Mouse (Mus musculus) cerebellum, adult 11 months (tissue): ENCODE measurements at regions not wholly inside any gene's neighbourhood (a gene's known extent, or its start where the extent isn't known, plus 50 kb on each side); places are given as distances from the start of the nearest gene placed in this dataset.
A peak's percentile ranks its signal among the peaks of the same experiment; 100 is the strongest.

Experiments used
- DNase-seq: peaks from one replicate; pipeline ENCODE4 v3.0.0; 2022

DNA sequence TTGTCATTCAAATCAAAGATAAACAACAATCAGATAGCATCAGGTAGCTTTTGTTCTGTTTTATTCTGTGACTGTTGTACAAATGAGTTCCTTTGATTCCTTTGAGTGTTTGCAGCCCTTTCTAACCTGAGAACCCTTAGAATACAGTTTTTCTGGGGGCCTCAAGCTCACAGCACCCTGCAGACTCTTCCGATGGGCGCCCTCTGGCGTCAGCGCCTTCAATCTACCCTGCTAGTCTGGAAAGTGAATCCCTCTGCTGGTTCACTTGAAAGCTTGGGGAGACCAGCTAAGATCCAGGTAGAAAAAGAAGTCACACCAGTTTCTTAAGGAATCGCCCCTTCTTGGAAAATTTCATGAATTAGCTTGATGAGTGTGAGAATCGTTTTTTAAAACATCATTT is 253.8 kb upstream of the Nt5e start:
- peak; percentile 7 for DNase-seq

GRCm38 (mm10) chr9:88073579-88073978 is 253.4 kb upstream of the Nt5e start:
- no peak for DNase-seq

- DNase-seq: no peak
Measured at GRCm38 (mm10) chr9:88082931-88083479, 244.0 kb upstream of the Nt5e start.

- DNase-seq: no peak
Measured at GRCm38 (mm10) chr9:88085181-88085816, 241.7 kb upstream of the Nt5e start.

GRCm38 (mm10) chr9:88085866-88086265 is 241.1 kb upstream of the Nt5e start:
- no peak for DNase-seq

DNA sequence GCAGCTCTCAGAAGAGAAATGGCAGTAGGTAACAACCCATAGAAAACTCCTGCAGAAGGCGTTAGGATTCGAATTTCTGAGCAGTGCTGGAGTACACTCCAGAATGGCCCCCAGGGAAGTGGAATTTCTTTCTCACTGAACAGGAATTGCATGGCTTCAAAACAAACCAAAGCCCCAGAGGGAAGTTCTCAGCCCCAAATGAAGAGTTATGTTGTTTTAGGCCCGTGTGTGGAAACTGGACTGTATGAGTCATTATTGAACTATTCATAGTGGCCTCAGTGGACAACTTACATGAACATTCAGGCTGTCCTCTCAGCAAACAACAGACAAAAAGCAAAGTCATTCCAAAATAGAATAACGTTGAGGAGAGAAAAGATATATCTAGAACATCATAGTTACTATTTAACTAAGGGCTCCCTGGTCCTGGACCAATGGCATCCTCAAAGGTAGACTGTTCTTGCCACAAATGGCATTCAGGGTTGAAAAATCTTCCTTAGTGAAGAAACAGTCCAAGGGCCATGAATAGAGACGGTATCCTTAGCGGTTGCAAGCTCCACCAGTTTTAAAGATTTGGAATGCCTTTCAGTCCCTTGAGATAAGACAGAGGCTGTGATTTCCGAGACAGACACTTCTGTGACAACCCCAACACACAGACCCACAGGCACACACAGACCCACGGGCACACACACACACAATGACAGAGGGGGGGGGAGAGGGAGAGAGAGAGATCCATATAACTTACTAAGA is 235.0 kb upstream of the Nt5e start:
- no peak for DNase-seq

GRCm38 (mm10) chr9:88092561-88092960 is 234.4 kb upstream of the Nt5e start:
- DNase-seq: no peak

GRCm38 (mm10) chr9:88113094-88113493 is 213.9 kb upstream of the Nt5e start:
- DNase-seq: no peak

DNA sequence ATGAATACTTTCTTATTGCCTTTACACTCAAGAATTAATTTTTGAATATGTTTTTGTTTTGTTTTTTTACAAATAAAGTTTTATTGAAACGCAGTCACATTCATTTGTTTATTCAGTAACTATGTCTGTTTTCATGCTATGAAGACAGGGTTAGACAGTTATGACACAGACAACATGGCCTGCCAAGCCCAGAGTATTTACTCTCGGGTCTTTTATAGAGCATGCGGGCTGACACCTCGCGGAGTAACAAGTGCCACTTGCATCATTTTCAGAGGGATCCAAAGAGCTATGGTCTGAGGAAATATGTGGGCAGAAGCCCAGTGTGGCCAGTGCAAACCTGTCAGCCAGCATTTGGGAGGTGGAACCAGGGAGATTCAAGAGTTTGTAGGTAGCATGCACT is 206.5 kb upstream of the Nt5e start:
- no peak for DNase-seq

GRCm38 (mm10) chr9:88120963-88121570 is 205.9 kb upstream of the Nt5e start:
- peak; percentile 5 for DNase-seq

- DNase-seq: no peak
Measured at GRCm38 (mm10) chr9:88124322-88125005, 202.5 kb upstream of the Nt5e start.

- no peak for DNase-seq
Measured at GRCm38 (mm10) chr9:88163025-88163780, 163.8 kb upstream of the Nt5e start.

DNA sequence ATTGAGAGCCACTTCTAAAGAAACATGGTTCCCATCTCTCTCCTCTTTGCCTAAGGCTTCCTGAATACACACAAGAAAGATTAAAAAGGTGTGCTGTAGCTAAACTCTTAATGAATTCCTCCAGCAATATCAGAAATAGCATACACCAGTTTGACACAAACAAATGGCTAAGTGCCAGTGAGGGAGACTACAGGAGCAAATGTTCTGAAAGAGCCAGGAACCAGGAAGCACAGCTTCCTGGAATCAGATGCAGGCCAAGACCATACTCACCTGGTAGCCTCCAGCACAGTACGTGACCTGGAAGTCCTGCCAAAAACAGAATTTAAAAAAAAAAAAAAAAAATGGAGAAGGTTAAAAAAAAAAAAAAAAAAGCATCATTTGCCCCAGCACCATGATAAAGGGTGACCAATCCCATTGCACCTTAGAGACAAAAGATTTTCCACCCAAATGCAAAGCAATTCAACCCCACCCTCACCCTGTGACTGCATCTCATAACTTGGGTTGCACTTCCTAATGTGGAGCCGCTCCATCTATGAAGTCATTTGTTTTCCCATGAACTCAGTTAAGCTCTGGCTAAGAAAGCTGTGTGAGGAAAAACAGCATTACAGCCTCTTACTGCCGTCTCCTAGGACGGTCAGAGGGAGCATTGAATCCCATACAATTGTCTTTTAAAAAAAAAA is 149.3 kb upstream of the Nt5e start:
- DNase-seq: peak; percentile 8

DNA sequence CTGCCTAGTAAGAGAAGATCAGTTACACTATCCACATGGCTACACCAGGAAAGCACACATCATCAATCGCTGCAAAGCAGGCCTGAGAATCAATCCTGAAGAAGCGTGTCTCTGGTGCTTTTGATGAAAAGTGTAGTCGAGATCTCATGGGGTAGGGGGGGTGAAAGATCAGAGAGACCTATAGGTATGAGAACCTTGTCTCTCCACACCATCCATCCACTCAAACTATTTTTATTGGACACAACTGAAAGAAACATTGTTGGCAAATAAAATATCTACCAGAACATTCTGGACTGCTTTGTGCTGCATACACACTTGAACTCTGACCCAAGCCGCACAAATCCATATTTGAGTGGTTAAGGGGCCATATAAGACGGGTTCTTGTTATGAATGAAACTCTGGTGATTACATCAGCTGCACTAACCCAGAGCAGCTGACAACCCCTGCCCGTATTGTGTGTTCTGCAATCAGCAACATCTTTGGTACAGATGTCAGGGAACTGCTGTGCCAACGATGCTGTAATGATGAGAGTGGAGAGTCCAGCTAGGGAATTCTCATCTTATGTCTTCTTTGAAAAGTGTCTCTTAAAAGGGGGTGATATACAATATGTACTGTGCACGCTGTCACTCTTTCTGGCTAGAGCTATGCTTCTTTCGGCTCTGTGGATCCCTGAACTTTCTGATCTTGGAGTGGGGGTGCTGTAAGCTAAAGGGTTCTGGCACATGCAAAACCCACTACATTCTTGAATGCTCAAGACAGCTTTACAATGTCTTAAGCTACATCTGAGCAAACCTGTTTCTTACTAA is 145.6 kb upstream of the Nt5e start:
- no peak for DNase-seq

- no peak for DNase-seq
Measured at GRCm38 (mm10) chr9:88207378-88207777, 119.6 kb upstream of the Nt5e start.

DNA sequence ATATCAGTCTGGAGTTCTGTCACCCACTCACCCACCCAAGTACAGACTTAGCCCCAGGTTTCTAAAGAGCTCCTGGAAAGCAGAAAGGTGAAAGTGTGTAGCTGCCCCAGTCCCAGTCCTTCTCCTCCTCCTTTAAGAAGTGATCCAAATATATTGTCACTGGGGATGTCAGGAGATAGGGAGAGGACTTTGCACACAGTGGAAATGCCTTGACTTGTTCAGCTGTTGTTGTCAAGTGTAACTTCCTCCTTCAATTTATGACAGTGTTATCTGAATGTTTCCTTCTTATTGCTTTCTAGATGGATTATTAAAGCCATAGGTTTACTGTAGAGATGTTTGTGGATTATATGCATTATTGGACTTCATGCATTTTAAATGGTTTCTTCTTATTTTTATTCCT is 119.0 kb upstream of the Nt5e start:
- no peak for DNase-seq

- DNase-seq: no peak
Measured at GRCm38 (mm10) chr9:88214758-88215157, 112.2 kb upstream of the Nt5e start.

DNA sequence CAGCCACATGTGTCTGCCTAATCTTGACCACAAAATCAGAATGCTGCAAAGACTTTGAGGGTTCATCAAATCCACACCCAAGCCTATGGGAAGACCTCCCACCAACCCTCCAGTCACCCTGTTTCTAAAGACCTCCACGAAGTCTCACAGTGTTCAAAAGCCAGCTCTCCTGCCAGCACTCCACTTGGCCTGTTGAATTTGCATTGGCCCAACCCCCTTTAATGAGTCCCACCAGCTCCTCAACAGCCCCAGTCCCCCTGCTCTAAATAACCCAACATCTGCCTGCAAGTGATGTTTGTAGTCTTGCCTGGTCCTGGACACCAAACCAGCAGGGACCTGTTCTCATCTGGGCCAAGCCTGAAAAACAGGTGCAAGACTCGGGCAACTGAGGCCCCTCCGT is 106.6 kb upstream of the Nt5e start:
- no peak for DNase-seq

- no peak for DNase-seq
Measured at GRCm38 (mm10) chr9:88221276-88221675, 105.7 kb upstream of the Nt5e start.

GRCm38 (mm10) chr9:88221850-88222353 is 105.1 kb upstream of the Nt5e start:
- DNase-seq: peak; percentile 9

DNA sequence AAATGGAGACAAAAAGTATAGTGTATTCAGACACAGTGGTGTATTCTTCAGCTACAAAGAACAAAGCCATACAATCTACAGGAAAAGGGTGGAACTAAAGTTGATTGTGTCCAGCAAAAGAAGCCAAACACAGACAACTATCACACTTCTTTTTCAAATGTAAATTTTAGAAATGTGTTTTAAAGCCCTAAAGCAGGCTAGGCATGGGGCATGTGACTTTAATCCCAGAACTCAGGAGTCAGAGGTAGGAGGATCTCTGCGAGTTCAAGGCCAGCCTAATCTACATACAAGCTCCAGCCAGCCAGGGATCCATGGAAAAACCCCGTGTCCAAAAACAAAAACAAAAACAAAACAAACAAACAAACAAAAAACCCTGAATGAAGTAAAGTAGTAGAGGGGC is 89.9 kb upstream of the Nt5e start:
- no peak for DNase-seq
